Mouse (Mus musculus): ENCODE measurements around the gene Nova2. TPM values are rescaled to one million over a fixed set of nuclear protein-coding genes. Genes with fewer than 3 reads are reported as not detected.
A peak's percentile ranks its signal among the peaks of the same experiment; 100 is the strongest.

Gene Nova2
- polyA plus RNA-seq, 1 experiment from 2014 or later, result 11.9 TPM

DNA sequence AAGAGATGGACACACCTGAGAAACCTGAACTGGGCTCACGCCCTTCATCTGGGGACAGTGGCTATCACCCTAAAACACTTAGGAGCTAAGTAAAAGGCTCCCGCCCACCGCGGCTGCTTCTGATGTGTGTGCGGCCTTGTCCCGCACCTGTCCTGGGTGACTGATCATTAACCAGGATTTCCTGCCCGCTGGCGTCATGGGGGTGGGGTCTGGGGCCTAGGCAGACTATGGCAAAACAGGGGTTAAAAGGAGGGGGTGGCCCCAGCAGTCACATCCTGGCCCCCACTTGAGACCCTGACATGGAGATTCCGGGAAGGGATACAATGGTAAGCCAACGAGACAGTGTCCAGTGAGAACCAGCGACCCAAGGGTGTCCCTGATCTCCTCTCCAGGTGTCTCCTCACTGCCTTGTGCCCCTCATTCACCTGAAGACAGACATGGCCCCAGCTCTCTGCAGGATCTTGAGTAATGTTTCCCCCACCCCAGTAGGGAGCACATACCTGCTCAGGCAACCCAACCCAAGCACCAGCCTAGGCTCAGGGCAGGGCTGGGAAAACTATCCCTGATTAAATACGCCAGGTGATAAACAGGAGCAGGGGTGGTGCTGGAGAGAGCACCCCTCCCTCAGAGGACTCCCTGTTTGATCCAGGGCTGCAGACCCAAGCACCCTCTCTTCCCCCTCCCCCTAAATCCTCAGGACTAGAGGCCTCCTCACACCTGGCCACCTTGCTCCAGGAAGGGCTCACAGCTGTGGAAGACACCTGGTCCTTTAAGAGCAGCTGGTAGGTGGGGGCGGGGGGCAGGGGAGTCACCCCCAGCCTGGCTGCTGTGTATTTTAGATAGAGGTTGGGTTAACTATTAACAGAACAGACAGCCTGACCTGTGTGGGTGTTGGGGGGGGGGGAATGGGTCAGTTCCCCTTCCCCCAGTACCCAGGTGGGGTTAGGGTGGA lies 81.6 kb downstream of the Nova2 start:
- H3K4me2 ChIP-seq (ENCODE audit: low read length), result no peak overlapping the region
- no peak overlapping the region for H3K9ac ChIP-seq (ENCODE audit: low read depth, low read length)
- no peak overlapping the region for H3K27ac ChIP-seq (ENCODE audit: low read length)
- H3K4me1 ChIP-seq (ENCODE audit: control insufficient read depth, insufficient read depth, low read length), result peaks cover 37% of the 10 kb centered on the region
- ATAC-seq, result no peak
- WGBS, result 82% methylated on average over 13 of the region's 13 CpGs
- no peaks in the 10 kb centered on the region for H3K27me3 ChIP-seq (ENCODE audit: control insufficient read depth, insufficient read depth, low read depth, low read length)
- H3K36me3 ChIP-seq (ENCODE audit: control insufficient read depth, insufficient read depth, low read length), result peaks cover 9% of the 10 kb centered on the region; the same call in 1 of the 2 replicates
- H3K4me3 ChIP-seq (ENCODE audit: low read depth, low read length), result no peak overlapping the region
- H3K9me3 ChIP-seq (replicated peaks; ENCODE audit: control insufficient read depth, low read length, poor library complexity, severe bottlenecking), result no peaks in the 10 kb centered on the region

DNA sequence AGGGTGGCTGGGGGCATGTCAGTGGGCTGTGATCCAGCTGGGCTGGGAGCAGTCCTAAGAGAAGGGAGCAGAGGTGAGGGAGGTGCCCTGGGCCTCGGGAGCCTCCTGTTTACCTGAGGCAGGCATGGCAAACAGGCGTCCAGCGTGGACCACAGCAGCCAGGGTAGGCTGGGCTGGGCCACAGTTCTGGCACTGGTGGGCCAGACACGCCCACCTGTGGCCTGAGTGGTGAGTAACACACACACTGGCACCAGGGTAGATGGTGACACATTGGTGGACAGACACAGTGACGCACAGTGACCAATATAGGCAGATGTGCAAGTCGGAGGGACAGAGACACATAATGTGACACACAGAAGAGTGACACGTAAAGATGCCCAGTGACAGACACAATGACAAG lies 84.9 kb downstream of the Nova2 start:
- no peak for ATAC-seq
- H3K9me3 ChIP-seq (replicated peaks; ENCODE audit: control insufficient read depth, low read length, poor library complexity, severe bottlenecking), result no peaks in the 10 kb centered on the region
- peaks cover 22% of the 10 kb centered on the region for H3K4me1 ChIP-seq (ENCODE audit: control insufficient read depth, insufficient read depth, low read length)
- H3K4me2 ChIP-seq (ENCODE audit: low read length), result no peak overlapping the region
- no peak overlapping the region for H3K4me3 ChIP-seq (ENCODE audit: low read depth, low read length)
- WGBS, result 80% methylated on average over 7 of the region's 7 CpGs
- H3K36me3 ChIP-seq (ENCODE audit: control insufficient read depth, insufficient read depth, low read length), result peaks cover 4% of the 10 kb centered on the region; the same call in 1 of the 2 replicates
- no peak overlapping the region for H3K9ac ChIP-seq (ENCODE audit: low read depth, low read length)
- H3K27ac ChIP-seq (ENCODE audit: low read length), result no peak overlapping the region
- no peaks in the 10 kb centered on the region for H3K27me3 ChIP-seq (ENCODE audit: control insufficient read depth, insufficient read depth, low read depth, low read length)

GRCm38 (mm10) chr7:19012025-19012621 lies 86.4 kb downstream of the Nova2 start:
- Histone ChIP-seq H3K4me3 (ENCODE audit: low read depth, low read length) (peak overlapping the region; percentile 19), H3K27me3 (ENCODE audit: control insufficient read depth, insufficient read depth, low read depth, low read length) (no peaks in the 10 kb centered on the region), H3K36me3 (ENCODE audit: control insufficient read depth, insufficient read depth, low read length) (no peaks in the 10 kb centered on the region; the same call in 1 of the 2 replicates), H3K9me3 (replicated peaks; ENCODE audit: control insufficient read depth, low read length, poor library complexity, severe bottlenecking) (no peaks in the 10 kb centered on the region), H3K9ac (ENCODE audit: low read depth, low read length) (peak overlapping the region; percentile 64), H3K4me2 (ENCODE audit: low read length) (peak overlapping the region; percentile 51), H3K4me1 (ENCODE audit: control insufficient read depth, insufficient read depth, low read length) (peaks cover 8% of the 10 kb centered on the region), H3K27ac (ENCODE audit: low read length) (no peak overlapping the region)
- ATAC-seq, result no peak
- WGBS, result 3% methylated on average over 28 of the region's 31 CpGs

DNA sequence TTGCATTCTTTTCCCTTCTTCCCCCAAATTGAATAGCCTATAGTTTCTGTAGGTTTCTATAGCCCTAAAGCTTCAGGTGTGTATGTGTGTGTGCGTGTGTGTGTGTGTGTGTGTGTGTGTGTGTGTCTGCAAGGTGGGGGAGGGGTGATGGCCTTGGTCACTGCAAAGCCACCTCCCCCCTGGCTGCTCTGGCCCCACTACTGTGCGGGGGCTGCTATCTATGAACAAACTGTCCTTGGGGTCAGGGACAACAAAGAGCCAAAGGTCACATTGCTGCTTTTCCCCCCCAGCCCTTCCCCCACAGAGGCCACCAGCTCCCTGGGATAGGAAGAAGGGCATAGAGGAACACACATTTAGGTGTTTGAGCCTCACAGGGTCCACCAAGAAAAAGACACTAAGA lies 87.2 kb downstream of the Nova2 start:
- no peak for ATAC-seq
- 64% methylated on average over 2 of the region's 2 CpGs for WGBS
- H3K36me3 ChIP-seq (ENCODE audit: control insufficient read depth, insufficient read depth, low read length), result no peaks in the 10 kb centered on the region
- H3K9ac ChIP-seq (ENCODE audit: low read depth, low read length), result no peak overlapping the region; the same call in 1 of the 2 replicates
- H3K27ac ChIP-seq (ENCODE audit: low read length), result no peak overlapping the region
- no peak overlapping the region for H3K4me3 ChIP-seq (ENCODE audit: low read depth, low read length)
- no peaks in the 10 kb centered on the region for H3K9me3 ChIP-seq (replicated peaks; ENCODE audit: control insufficient read depth, low read length, poor library complexity, severe bottlenecking)
- peaks cover 8% of the 10 kb centered on the region for H3K4me1 ChIP-seq (ENCODE audit: control insufficient read depth, insufficient read depth, low read length)
- H3K27me3 ChIP-seq (ENCODE audit: control insufficient read depth, insufficient read depth, low read depth, low read length), result no peaks in the 10 kb centered on the region
- H3K4me2 ChIP-seq (ENCODE audit: low read length), result no peak overlapping the region

- Histone ChIP-seq H3K9me3 (replicated peaks; ENCODE audit: control insufficient read depth, low read length, poor library complexity, severe bottlenecking) (no peaks in the 10 kb centered on the region), H3K27me3 (ENCODE audit: control insufficient read depth, insufficient read depth, low read depth, low read length) (no peaks in the 10 kb centered on the region), H3K4me1 (ENCODE audit: control insufficient read depth, insufficient read depth, low read length) (peaks cover 8% of the 10 kb centered on the region), H3K4me3 (ENCODE audit: low read depth, low read length) (no peak overlapping the region), H3K4me2 (ENCODE audit: low read length) (no peak overlapping the region), H3K27ac (ENCODE audit: low read length) (no peak overlapping the region), H3K36me3 (ENCODE audit: control insufficient read depth, insufficient read depth, low read length) (no peaks in the 10 kb centered on the region), H3K9ac (ENCODE audit: low read depth, low read length) (no peak overlapping the region)
- 67% methylated on average over 15 of the region's 15 CpGs for WGBS
- ATAC-seq, result no peak
Measured at GRCm38 (mm10) chr7:19014452-19014851, 88.8 kb downstream of the Nova2 start.

Other genes with a start within 250 kb of the Nova2 start
- gene Psg20, start 239.7 kb upstream of the Nova2 start, polyA plus RNA-seq (2015; fragmentation: Nextera tagmentation; extraction: Ambion mirVana), result not detected in 2 replicates
- not detected in 2 replicates for gene Psg22, start 207.8 kb upstream of the Nova2 start, polyA plus RNA-seq (2015; fragmentation: Nextera tagmentation; extraction: Ambion mirVana)
- gene Psg19, start 127.4 kb upstream of the Nova2 start, polyA plus RNA-seq (2015; fragmentation: Nextera tagmentation; extraction: Ambion mirVana), result not detected in 2 replicates
- gene Psg17, start 104.3 kb upstream of the Nova2 start, polyA plus RNA-seq (2015; fragmentation: Nextera tagmentation; extraction: Ambion mirVana), result 0.09 TPM in 1 of 2 replicates, not detected in the other
- gene Mill2, start 85.9 kb upstream of the Nova2 start, polyA plus RNA-seq (2015; fragmentation: Nextera tagmentation; extraction: Ambion mirVana), result 0.45 and 0.69 TPM in 2 replicates
- gene Pglyrp1, start 54.6 kb upstream of the Nova2 start, polyA plus RNA-seq (2015; fragmentation: Nextera tagmentation; extraction: Ambion mirVana), result 25.4 and 29.9 TPM in 2 replicates
- gene Ccdc61, start 15.5 kb upstream of the Nova2 start, polyA plus RNA-seq (2015; fragmentation: Nextera tagmentation; extraction: Ambion mirVana), result 24.7 and 31.2 TPM in 2 replicates
- 0.52 and 0.79 TPM in 2 replicates for gene Nanos2, start 61.5 kb downstream of the Nova2 start, polyA plus RNA-seq (2015; fragmentation: Nextera tagmentation; extraction: Ambion mirVana)
- gene Mypop, start 65.4 kb downstream of the Nova2 start, polyA plus RNA-seq (2015; fragmentation: Nextera tagmentation; extraction: Ambion mirVana), result 3.9 and 5.1 TPM in 2 replicates
- gene Irf2bp1, start 78.2 kb downstream of the Nova2 start, polyA plus RNA-seq (2015; fragmentation: Nextera tagmentation; extraction: Ambion mirVana), result 26.0 and 26.7 TPM in 2 replicates
- gene Foxa3, start 97.7 kb downstream of the Nova2 start, polyA plus RNA-seq (2015; fragmentation: Nextera tagmentation; extraction: Ambion mirVana), result not detected in 2 replicates
- gene Sympk, start 98.5 kb downstream of the Nova2 start, polyA plus RNA-seq (2015; fragmentation: Nextera tagmentation; extraction: Ambion mirVana), result 25.6 and 28.7 TPM in 2 replicates
- gene Rsph6a, start 128.8 kb downstream of the Nova2 start, polyA plus RNA-seq (2015; fragmentation: Nextera tagmentation; extraction: Ambion mirVana), result 0.14 and 0.28 TPM in 2 replicates
- 28.4 and 28.7 TPM in 2 replicates for gene Dmwd, start 150.3 kb downstream of the Nova2 start, polyA plus RNA-seq (2015; fragmentation: Nextera tagmentation; extraction: Ambion mirVana)
- 6.9 and 8.1 TPM in 2 replicates for gene Dmpk, start 158.0 kb downstream of the Nova2 start, polyA plus RNA-seq (2015; fragmentation: Nextera tagmentation; extraction: Ambion mirVana)
- gene Six5, start 168.7 kb downstream of the Nova2 start, polyA plus RNA-seq (2015; fragmentation: Nextera tagmentation; extraction: Ambion mirVana), result 1.5 and 1.6 TPM in 2 replicates
- 8.2 and 9.5 TPM in 2 replicates for gene Gm4969, start 192.5 kb downstream of the Nova2 start, polyA plus RNA-seq (2015; fragmentation: Nextera tagmentation; extraction: Ambion mirVana)
- 18.2 and 21.1 TPM in 2 replicates for gene Fbxo46, start 194.0 kb downstream of the Nova2 start, polyA plus RNA-seq (2015; fragmentation: Nextera tagmentation; extraction: Ambion mirVana)
- gene Qpctl, start 223.4 kb downstream of the Nova2 start, polyA plus RNA-seq (2015; fragmentation: Nextera tagmentation; extraction: Ambion mirVana), result 24.9 and 28.8 TPM in 2 replicates
- 105 TPM in 2 replicates for gene Snrpd2, start 223.8 kb downstream of the Nova2 start, polyA plus RNA-seq (2015; fragmentation: Nextera tagmentation; extraction: Ambion mirVana)
- 4.0 and 4.8 TPM in 2 replicates for gene Gipr, start 240.2 kb downstream of the Nova2 start, polyA plus RNA-seq (2015; fragmentation: Nextera tagmentation; extraction: Ambion mirVana)

All from midbrain, embryonic 16.5 days (tissue).